Comparison of ENCODE assay signal across 23 mouse cellular contexts in the genomic region with DNA sequence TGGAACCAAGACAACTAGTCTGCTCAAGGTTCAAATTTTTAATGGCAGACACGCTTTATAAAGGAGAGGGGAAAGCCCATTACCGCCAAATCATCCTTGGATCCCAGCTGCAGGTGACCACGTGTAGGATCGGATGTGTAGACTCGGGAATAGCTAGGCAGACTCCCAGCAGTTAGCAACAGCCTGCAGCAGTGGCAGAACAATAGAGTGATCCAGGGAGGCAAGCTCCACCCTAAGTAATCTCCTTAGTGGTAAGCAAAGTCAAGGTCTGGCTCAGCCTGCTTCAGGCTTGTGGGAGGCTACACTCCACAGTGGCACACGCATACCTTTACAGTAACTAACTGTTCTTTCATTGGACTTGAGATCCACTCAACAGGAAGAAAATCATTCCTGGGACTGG.
DNase-seq lines count a peak whose midpoint lies in the region; ATAC-seq and TF ChIP-seq lines count a peak whose summit lies in the region.
"Had no signal": no experiment of that assay in that cellular context is flagged by ENCODE, and none has a peak within 500 bp of the region (broad histone marks: within the 10 kb centered on the region; RNA-seq: fewer than 3 reads in every experiment).

No protein-coding gene starts in this region.

- intact Hi-C loops in heart, postnatal 25 days (cut with DNase I): no loop called here

- no peaks in the 10 kb centered on the region for H3K4me1 ChIP-seq in ES-Bruce4 (ENCODE audit: control insufficient read depth, insufficient read depth, low read length)
- H3K4me1 ChIP-seq: embryonic facial prominence, embryonic 10.5 days; embryonic facial prominence, embryonic 12.5 days; forebrain, embryonic 13.5 days; forebrain, embryonic 15.5 days had no signal

- no peaks in the 10 kb centered on the region for H3K27me3 ChIP-seq in ES-Bruce4 (ENCODE audit: control insufficient read depth, insufficient read depth, low read length, poor library complexity, severe bottlenecking)
- H3K27me3 ChIP-seq: embryonic facial prominence, embryonic 12.5 days; forebrain, embryonic 13.5 days; forebrain, embryonic 15.5 days; Patski had no signal

- H3K36me3 ChIP-seq in ES-Bruce4 (ENCODE audit: control insufficient read depth, insufficient read depth, low read length, poor library complexity, severe bottlenecking): no peaks in the 10 kb centered on the region
- H3K36me3 ChIP-seq: embryonic facial prominence, embryonic 10.5 days; embryonic facial prominence, embryonic 12.5 days; forebrain, embryonic 15.5 days; G1E had no signal

- no peak overlapping the region for H3K4me3 ChIP-seq in ES-Bruce4 (ENCODE audit: low read depth, low read length)
- H3K4me3 ChIP-seq: embryonic facial prominence, embryonic 10.5 days; embryonic facial prominence, embryonic 12.5 days; erythroblast, embryonic 14.5 days; forebrain, embryonic 13.5 days; forebrain, embryonic 15.5 days had no signal

- peak; percentile 79 for TF ChIP-seq EP300 in ES-Bruce4 (IDR thresholded peaks at IDR 0.05; ENCODE audit: insufficient read depth, low read depth, low read length)

- no peak for TF ChIP-seq POLR2A in ES-Bruce4 (IDR thresholded peaks at IDR 0.05; ENCODE audit: insufficient read depth, low read length)

- no peak overlapping the region for H3K9ac ChIP-seq in ES-Bruce4 (ENCODE audit: low read depth, poor library complexity, severe bottlenecking)
- H3K9ac ChIP-seq: embryonic facial prominence, embryonic 12.5 days; forebrain, embryonic 13.5 days; forebrain, embryonic 15.5 days; forebrain, postnatal 0 days had no signal

- peak; percentile 89 for DNase-seq in ES-CJ7 (ENCODE audit: low read depth, low spot score)
- peak; percentile 85 for DNase-seq in R1 (ENCODE audit: low read depth, low spot score)
- peak; percentile 80 for DNase-seq in ZHBTc4 (ENCODE audit: low read depth, low spot score)
- no peak for DNase-seq in thymus, postnatal 25 days
- no peak for DNase-seq in heart, postnatal 25 days (ENCODE audit: low spot score)
- DNase-seq: adrenal gland, adult 2 months; adrenal gland, postnatal 10 days; adrenal gland, postnatal 25 days; cerebellum, adult 11-12 months; cerebellum, adult 2 months; cerebellum, adult 9-10 months; cerebellum, postnatal 10 days; cerebellum, postnatal 25 days; forebrain, postnatal 0 days had no signal

- H3K9me3 ChIP-seq in ES-Bruce4 (replicated peaks; ENCODE audit: control insufficient read depth, insufficient read depth, low read length, poor library complexity, severe bottlenecking): no peaks in the 10 kb centered on the region
- H3K9me3 ChIP-seq: embryonic facial prominence, embryonic 10.5 days; embryonic facial prominence, embryonic 12.5 days; forebrain, embryonic 13.5 days; forebrain, embryonic 15.5 days; G1E had no signal

- no peak for TF ChIP-seq CTCF in ES-Bruce4 (IDR thresholded peaks at IDR 0.05; ENCODE audit: low read depth, low read length)

- H3K27ac ChIP-seq in ES-Bruce4 (ENCODE audit: insufficient read depth, low read length): no peak overlapping the region
- H3K27ac ChIP-seq: embryonic facial prominence, embryonic 10.5 days; embryonic facial prominence, embryonic 12.5 days; forebrain, embryonic 13.5 days; forebrain, embryonic 15.5 days had no signal

- no peak for ATAC-seq in cerebellum, adult (ENCODE audit: insufficient number of reproducible peaks, low FRiP score, low TSS enrichment)
- ATAC-seq: forebrain, embryonic 13.5 days; forebrain, embryonic 15.5 days; forebrain, postnatal 0 days; Patski had no signal

Comparison
In these comparisons a context has a peak if more than half of its experiments do, and no peak if none do; other contexts are left out.
1. DNase-seq: peak in ES-CJ7 (single experiment), R1 (single experiment) and ZHBTc4 (single experiment); none in thymus, postnatal 25 days (single experiment) and heart, postnatal 25 days (single experiment).